Mouse (Mus musculus): ENCODE measurements around the gene Zfand4.

DNA sequence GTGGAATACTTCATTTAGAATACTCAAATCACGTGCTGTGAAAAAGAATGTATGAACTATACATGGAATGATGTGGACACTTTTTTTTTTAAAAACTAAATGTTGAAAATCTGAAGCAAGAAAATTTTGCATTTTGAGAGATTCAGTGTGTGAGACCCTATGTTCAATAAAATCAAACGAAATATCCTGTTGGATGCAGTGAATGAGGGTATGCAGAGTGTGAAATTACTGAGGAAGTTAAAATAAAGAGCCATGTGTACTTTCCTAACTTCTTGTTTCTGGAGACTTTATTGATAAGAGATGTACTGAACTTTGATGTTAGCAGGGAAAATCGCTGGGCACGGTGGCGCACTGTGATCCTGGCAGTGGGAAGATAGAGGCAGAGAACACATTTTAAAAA lies 75.1 kb downstream of the Zfand4 start:
- TF ChIP-seq GATA1 (IDR thresholded peaks at IDR 0.05; ENCODE audit: low read length) (no peak), TAL1 (IDR thresholded peaks at IDR 0.05; ENCODE audit: low read length) (no peak)

Measured in erythroblast, embryonic 14.5 days (primary cell).